Mouse (Mus musculus) c-Kit-positive CD71-positive TER-119-negative erythroid progenitor cells, embryonic 14.5 days (primary cell): ENCODE measurements at regions not wholly inside any gene's neighbourhood (a gene's known extent, or its start where the extent isn't known, plus 50 kb on each side); places are given as distances from the start of the nearest gene placed in this dataset.

Experiments used
- DNase-seq: peaks from one replicate; pipeline ENCODE4 v3.0.0-alpha.2; 2013; ENCODE audit warnings: low read depth

GRCm38 (mm10) chr11:33061570-33061969 lies 85.6 kb downstream of the Fgf18 start:
- DNase-seq: no peak

DNA sequence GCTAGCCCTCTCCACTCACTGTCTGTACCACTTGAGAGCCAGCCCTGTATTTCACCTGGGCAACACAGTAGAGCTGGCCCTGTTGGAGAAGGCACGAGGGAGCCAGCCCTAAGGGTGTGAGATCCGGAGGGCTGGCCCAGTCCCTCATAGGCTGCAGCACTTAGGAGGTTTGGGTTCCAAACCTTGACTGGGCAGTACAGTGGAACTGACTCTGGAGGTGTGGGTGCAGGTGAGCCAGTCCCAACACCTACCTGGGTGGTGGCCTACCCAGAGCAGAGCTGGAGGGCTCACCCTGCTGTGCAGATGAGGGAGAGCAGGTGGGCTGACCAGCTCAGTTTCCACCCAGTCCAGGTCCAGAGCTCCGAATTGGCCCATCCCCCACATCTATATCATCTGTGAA lies 86.8 kb downstream of the Fgf18 start:
- DNase-seq: no peak

DNA sequence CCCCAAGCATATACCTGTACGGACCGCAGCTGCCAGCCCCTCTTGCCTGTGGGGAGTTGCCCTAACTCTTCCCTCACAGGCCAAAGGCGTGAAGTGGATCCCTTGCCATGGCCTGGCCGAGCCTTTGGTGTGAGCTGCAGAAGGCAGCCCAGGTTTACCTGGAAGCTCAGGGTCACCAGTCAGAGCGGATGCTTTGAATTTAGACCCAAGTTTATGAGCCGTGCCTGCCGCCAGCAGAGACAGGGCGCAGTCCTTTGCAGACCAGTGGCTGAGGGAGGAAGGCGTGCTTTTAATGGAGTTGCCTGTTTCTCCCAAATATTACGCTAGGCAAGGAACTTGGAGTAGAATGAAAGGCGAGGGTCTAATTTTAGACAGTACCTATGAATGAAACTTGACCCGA lies 97.0 kb downstream of the Fgf18 start:
- no peak for DNase-seq

GRCm38 (mm10) chr11:33039854-33040792 lies 107.1 kb downstream of the Fgf18 start:
- no peak for DNase-seq

GRCm38 (mm10) chr11:33036367-33036766 lies 110.8 kb downstream of the Fgf18 start:
- DNase-seq: no peak

GRCm38 (mm10) chr11:33028920-33029319 lies 118.3 kb downstream of the Fgf18 start:
- peak; percentile 6 for DNase-seq

DNA sequence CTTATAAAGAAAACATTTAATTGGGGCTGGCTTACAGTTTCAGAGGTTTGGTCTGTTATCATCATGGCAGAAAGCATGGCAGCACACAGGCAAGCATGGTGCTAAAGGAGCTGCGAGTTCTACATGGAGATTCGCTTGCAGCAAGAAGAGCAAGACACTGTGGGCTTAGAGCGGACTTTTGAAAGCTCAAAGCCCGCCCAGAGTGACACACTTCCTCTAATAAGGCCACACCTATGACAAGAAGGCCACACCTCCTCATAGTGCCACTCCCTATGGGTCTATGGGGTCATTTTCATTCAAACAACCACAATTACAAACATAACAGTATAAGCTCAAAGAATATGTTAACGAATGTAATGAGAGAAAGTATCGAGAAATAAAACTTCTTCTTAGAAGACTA lies 120.1 kb downstream of the Fgf18 start:
- no peak for DNase-seq

- DNase-seq: no peak
Measured at GRCm38 (mm10) chr11:33013229-33014185, 133.7 kb downstream of the Fgf18 start.

GRCm38 (mm10) chr11:33012384-33013160 lies 134.6 kb downstream of the Fgf18 start:
- no peak for DNase-seq

DNA sequence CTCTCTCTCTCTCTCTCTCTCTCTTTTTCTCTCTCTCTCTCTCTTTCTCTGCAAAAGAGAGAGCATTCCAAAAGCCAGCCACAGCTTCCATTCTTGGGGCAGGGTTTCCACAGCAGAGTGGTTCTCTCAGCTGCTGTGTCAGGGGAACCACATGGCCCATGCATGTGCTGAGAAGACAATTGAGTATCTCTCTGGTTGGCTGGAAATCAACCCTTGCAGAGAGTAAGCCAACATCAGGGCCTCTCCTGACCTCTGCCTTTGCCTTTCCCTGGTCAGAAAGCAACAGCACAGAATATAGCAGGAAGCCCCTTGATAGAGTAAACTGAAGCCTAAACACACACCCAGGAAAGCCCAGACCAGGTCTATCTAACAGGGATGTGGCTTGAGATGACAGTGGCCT lies 138.6 kb downstream of the Fgf18 start:
- no peak for DNase-seq

DNA sequence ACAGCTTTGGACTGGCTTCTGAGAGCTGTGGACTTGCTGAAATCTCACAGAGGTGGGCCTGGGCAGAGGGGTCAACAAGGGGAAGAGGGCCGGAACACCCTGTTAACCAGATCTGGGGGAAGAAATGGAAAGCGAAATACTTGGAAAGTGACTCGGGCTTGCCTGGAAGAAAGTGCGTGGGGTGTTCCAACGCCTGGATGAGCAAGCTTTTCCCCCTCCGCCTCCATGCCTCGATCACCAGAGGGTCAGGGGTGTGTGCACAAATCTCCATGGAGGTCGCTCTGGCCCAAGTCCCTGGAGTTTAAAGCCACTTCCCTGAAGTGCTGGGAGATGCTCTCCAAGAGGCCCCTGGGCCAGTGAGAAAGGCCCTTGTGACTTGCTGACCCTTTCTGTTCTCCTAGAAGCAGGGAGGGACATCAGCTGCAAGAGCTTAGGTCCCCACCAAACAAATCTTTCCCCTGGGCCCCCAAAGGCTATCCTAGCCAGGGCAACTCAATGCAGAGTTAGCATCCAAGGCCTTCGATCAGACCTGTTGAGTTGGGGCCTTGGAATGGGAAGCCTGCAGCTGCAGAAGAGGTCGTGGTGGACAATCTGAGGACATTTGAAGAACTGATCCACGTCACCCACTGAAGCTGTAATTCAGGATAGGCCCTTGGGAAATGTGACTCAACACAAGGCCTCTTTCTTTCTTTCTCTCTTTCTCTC lies 139.2 kb downstream of the Fgf18 start:
- no peak for DNase-seq

GRCm38 (mm10) chr11:33007366-33007765 lies 139.8 kb downstream of the Fgf18 start:
- no peak for DNase-seq

DNA sequence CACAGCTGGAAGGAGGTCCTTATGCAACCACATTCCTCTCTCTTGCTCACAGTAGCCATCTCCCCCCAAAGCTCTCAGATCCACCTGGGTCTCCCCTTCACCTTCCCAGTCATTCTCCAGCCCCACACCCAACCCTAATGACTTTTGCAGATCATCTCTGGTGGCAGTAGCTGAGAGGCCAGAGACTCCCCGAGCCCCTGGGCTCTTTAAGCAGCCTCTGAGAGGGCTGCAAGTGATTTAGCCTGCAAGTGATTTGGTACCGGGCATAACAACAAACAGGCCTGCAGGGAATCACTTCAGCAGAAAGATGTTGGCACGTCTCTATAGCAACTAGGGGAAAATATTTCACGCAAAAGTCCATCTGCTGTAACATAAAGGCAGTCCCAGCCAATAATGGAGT lies 142.0 kb downstream of the Fgf18 start:
- no peak for DNase-seq

DNA sequence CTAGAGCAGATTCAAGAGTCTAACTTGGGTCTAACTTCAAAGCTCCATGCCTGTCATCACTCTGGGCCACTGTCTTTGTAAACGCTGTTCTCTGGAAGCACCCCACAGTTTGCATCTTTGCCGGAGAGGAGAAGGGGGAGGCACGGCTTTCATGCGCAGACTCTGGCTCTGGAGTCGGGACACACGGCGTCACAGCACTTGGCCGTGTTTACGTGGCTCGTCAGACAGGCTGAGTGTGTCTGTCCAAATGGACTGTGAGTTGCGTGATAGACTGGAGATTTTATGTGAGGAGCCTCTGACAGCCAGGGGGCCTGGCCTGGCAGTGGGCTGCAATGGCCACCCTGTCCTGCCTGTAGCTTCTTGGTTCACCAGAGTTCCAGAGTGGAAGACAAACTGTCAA lies 142.6 kb downstream of the Fgf18 start:
- no peak for DNase-seq

GRCm38 (mm10) chr11:32999684-33000255 lies 147.4 kb downstream of the Fgf18 start:
- DNase-seq: no peak

DNA sequence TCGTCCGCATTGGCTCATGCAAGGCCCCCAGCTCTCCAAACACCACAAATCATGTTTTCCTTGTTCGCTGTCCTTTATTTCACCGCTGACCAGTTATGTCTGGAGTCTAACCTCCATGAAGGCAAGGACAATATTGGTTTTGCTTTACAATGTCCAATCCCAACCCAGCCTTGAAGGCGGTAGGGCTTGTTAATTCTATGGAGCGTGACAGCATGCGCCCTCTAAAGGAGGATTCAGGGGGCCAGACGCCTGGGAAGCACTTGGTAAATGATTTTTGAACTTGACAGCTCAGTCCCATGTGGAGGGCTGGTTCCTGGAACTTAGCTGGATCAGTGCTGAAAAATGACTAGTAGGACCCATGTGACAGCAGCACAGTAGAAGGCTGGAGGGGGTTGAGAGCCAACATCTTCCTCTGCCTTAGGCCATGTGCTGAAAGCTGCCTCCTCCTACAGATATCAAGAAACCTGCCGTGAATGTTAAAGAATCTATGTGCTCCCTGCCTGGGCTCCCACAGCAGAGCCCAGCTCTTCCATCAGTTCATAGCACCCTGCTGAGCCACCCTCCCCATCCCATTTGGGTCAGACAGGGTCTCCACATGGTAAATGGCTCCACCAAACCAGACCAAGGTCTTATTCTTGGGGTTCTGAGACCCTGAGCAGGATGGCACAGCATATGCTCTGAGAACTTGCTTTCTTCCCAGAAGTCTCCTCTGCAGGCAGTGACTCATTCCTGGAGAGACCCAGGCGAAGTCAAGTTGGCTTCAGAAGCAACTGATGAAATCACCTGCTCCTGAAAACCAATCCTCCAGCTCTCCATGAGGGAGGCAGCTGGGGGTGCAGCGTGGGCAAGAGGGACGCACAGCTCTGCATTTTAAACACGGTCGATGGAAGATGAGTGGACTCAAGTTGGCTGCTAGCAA lies 148.3 kb downstream of the Fgf18 start:
- no peak for DNase-seq

- no peak for DNase-seq
Measured at GRCm38 (mm10) chr11:32994391-32994790, 152.8 kb downstream of the Fgf18 start.

DNA sequence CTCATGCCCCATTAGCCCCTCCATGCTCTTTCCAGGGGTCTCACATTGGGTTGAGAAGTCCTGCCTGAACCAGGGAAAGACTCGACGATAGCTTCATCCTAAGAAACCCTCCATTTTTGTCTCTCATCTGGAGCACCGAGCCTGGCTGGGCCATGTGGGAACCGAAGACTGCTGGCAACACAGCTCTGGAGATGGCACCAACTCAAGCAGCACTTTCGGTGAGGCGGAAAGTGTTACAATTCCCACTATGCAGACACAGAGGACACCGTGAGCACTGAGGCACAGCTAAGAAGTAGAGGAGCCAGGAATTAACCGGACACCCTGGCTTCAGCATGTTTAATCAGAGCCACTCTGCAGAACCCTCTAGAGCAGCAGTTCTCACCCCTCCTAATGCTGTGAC lies 153.8 kb downstream of the Fgf18 start:
- no peak for DNase-seq

DNA sequence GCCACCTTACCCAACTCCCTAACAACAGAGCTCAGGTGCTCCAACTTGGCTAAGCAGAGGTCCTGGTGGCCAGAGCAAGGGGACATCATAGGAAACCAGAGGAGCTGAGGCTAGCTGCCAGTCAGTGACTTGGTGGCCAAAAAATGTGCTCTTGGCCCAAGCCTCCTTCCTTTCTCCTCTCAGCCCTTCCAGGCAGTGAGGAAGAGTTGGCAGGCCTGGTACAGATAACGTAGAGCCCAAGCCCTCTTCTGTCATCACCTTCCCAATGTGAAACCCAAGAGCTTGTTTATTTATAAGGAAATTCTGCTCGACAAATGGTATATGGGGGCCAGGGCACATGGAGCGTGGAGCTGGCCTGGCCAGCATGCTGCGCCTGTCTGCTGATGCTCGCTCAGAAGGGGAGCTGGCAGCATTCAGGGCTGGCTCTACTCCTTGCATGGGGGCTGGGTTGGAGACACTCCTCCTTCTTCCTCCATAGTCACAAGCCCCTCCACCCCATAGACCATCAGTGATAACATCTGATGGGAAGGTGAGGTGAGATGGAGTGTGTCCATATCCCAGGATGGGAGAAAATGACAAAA lies 156.1 kb downstream of the Fgf18 start:
- DNase-seq: no peak

- DNase-seq: no peak
Measured at GRCm38 (mm10) chr11:32990201-32990600, 157.0 kb downstream of the Fgf18 start.
